Mouse (Mus musculus) cortical plate, adult 2 months (tissue): Measurements from ENCODE around the gene Fbxl22.

Experiments
- CTCF ChIP-seq: fragments of 200-500 bp; IDR thresholded peaks from 2 replicates; pipeline ENCODE4 v1.5.1; 2011; ENCODE audit warnings: mild to moderate bottlenecking, control low read depth, low read length; ENCODE audit not compliant: insufficient read depth; ENCODE audit errors: extremely low read depth
- POLR2A ChIP-seq: fragments of 200-500 bp; IDR thresholded peaks from 2 replicates; pipeline ENCODE4 v1.6.1; 2011; ENCODE audit warnings: mild to moderate bottlenecking, low read length, control low read depth; ENCODE audit not compliant: insufficient read depth; ENCODE audit errors: extremely low read depth

- TF ChIP-seq POLR2A (no peak), CTCF (no peak)
Observed at GRCm38 (mm10) chr9:66518901-66519300, 4.5 kb upstream of the Fbxl22 start.
